Mouse (Mus musculus): ENCODE results near the gene Gm37419.

Gene Gm37419

GRCm38 (mm10) chr16:23997912-23998311 is 9.6 kb downstream of the Gm37419 start:
- DNase-seq: no peak

GRCm38 (mm10) chr16:24005928-24006327 is 17.6 kb downstream of the Gm37419 start:
- no peak for DNase-seq

DNA sequence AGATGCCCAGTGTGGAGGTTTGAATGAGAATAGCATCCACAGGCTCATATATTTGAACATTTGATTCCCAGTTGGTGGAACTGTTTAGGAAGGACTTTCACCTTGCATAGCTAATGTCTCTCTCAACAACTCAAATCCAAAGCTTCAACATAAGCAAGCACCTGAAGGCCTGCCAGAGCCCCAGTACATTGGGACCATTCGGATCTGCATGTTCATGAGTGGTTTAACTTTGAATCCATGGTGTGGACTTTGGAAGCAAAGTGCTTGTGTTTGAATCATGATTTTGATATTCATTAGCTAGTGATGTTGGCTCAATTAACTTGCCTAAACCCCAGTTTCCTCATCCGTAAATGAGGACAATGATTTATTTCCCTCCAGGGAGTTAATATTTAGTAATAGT is 21.6 kb downstream of the Gm37419 start:
- no peak for DNase-seq

- DNase-seq: no peak
These were observed 23.0 kb downstream of the Gm37419 start for GRCm38 (mm10) chr16:24011306-24011705.

DNA sequence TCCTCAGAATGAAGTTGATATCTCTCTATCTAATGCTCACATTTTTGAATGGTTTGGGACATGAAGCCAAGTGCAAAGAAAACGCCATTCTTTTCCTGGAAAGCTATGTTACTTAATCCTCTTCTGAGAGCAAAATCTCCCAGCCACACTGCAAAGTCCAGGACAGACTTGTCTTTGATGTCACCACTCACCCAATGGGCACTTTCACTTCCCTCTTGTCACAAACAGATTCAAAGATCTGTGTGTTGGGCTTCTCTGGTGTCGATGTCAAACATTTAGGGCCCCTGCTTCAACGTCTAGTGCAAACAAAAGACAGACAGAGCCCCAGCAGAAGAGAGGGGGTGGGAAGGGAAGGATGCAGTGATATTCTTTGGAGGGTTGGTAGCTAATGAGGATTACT is 23.8 kb downstream of the Gm37419 start:
- DNase-seq: no peak

DNA sequence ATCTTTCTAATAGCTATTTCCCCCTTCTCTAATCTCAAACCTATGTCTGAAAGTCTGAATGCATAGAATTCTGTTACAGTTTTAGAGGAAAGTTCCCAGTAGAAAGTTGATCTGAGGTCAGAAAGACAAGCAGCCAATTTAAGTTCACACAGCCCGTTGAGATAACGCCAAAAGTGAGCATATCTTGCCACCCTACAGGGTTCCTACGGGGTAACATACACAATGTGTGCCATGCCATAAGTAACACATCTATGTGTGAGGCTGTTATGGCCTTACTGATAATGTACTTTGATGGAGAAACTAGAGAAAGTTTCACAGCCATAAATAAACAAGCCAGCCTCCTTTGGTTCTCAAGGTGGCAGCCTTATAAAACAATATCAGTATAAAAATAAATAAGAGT is 26.1 kb downstream of the Gm37419 start:
- no peak for DNase-seq

- no peak for DNase-seq
These were observed 28.0 kb downstream of the Gm37419 start for GRCm38 (mm10) chr16:24016273-24016672.

DNA sequence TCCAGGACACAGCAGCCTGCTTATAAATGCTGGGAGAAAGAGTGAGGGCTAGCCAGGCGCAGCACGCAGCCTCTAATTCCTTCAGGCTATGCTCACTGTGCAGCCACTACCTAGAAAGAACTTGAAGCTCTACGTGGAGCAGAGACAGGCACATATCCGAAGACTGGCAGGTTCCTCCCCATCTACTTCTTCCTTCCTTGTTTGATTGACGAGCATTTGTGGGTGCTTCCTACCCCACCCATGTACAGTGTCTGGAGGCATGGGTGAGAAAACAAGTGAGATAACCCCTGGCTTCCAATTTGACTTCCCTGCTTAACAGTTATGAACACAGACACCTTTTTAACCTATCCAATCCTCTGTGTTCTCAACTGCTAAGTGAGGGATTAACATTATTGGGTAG is 28.5 kb downstream of the Gm37419 start:
- no peak for DNase-seq

GRCm38 (mm10) chr16:24021722-24022121 is 33.4 kb downstream of the Gm37419 start:
- DNase-seq: no peak

GRCm38 (mm10) chr16:24022605-24023004 is 34.3 kb downstream of the Gm37419 start:
- DNase-seq: no peak

- DNase-seq: no peak
These were observed 37.2 kb downstream of the Gm37419 start for GRCm38 (mm10) chr16:24025442-24025841.

- DNase-seq: no peak
These were observed 41.8 kb downstream of the Gm37419 start for GRCm38 (mm10) chr16:24029965-24030672.

GRCm38 (mm10) chr16:24033259-24033658 is 45.0 kb downstream of the Gm37419 start:
- no peak for DNase-seq

DNA sequence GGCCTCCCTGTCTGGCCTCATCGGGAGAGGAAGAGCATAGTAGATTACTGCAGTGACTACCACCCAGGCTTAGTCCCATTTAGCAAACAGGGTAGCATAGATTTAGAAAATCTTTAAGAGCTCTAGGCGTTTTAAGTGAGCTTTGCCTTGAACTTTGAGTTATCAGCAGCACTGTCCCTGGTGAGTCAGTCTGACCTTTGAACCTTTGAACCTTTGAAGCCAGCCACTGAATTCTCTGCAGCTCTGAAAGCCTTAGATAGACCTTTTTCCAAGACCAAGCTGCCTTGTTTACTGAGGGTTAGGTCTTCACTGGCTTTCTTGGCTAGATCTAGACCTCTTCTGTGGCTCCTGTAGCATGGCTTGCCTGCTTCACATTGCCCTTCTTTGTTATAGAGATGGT is 46.2 kb downstream of the Gm37419 start:
- DNase-seq: no peak

DNA sequence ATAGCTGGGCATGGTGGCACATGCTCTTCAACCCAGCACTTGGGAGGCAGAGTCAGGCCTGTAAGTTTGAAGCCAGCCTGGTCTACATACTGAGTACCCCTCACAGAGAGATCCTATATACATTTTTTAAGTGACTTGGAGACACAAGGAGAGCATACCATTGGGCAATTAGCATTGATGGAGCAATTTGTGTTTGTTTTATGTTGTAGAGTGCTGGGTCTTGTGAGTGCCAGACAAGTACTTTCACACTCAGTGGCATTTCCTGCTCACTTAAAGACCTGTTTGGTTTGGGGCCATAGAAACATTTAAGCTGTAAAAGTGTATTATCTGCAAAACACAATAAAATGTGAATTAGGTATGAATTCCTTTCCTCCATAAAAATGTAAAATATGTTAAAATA is 47.5 kb downstream of the Gm37419 start:
- no peak for DNase-seq

DNA sequence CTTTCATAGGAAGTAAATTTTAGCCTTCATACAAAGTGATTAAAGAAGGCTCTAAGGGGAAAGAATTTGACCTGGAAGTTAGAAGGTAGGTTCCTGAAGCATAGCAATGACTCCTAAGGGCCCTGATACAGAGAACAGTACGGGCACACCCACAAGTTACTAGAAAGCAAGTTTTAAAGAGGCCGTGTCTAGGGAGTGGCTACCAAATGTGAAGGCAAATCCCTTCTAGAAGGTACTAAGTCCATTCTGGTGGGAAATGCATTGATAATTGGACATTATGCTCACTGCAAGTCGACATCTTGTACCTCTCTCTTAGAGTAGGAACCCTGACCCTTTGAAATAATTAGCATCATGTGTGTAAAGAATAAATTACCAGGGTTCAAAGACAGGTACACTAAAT is 48.1 kb downstream of the Gm37419 start:
- DNase-seq: no peak

All from cerebellum, adult 8-10 months (tissue).